Mouse (Mus musculus) cortical plate, adult 2 months (tissue): ENCODE results near the gene Cyp2j12. TPM values are rescaled to one million over a fixed set of nuclear protein-coding genes. Genes with fewer than 3 reads are reported as not detected.

ENCODE experiments used
- H3K27ac ChIP-seq: fragments of 200-500 bp; 2 replicates; pipeline ENCODE4 v1.5.1; 2012; ENCODE audit warnings: low read length, control low read depth, inconsistent platforms; ENCODE audit not compliant: insufficient read depth
- H3K4me1 ChIP-seq: fragments of 200-500 bp; 2 replicates; pipeline ENCODE4 v1.6.1; 2011; ENCODE audit warnings: low read length; ENCODE audit not compliant: control insufficient read depth, insufficient read depth
- H3K4me3 ChIP-seq: fragments of 200-500 bp; 2 replicates; pipeline ENCODE4 v1.5.1; 2011; ENCODE audit warnings: mild to moderate bottlenecking, low read length, control low read depth; ENCODE audit not compliant: insufficient read depth
- CTCF ChIP-seq: fragments of 200-500 bp; IDR thresholded peaks from 2 replicates; pipeline ENCODE4 v1.5.1; 2011; ENCODE audit warnings: mild to moderate bottlenecking, control low read depth, low read length; ENCODE audit not compliant: insufficient read depth; ENCODE audit errors: extremely low read depth
- POLR2A ChIP-seq: fragments of 200-500 bp; IDR thresholded peaks from 2 replicates; pipeline ENCODE4 v1.6.1; 2011; ENCODE audit warnings: mild to moderate bottlenecking, low read length, control low read depth; ENCODE audit not compliant: insufficient read depth; ENCODE audit errors: extremely low read depth
- polyA plus RNA-seq: library from polyadenylated mRNA; depleted of rRNA; stranded (reverse); fragments of >200 nt; gene quantifications from 2 replicates; pipeline ENCODE4 v1.2.3, GENCODE M21; 2012; rRNA removed

The Cyp2j12 gene
- polyA plus RNA-seq, 1 experiment = 6.8 TPM

- TF ChIP-seq CTCF (no peak), POLR2A (no peak)
- Histone ChIP-seq H3K4me3 (no peak overlapping the region), H3K4me1 (no peaks in the 10 kb centered on the region), H3K27ac (no peak overlapping the region)
Measured at GRCm38 (mm10) chr4:96078308-96078707, 62.6 kb downstream of the Cyp2j12 start.

DNA sequence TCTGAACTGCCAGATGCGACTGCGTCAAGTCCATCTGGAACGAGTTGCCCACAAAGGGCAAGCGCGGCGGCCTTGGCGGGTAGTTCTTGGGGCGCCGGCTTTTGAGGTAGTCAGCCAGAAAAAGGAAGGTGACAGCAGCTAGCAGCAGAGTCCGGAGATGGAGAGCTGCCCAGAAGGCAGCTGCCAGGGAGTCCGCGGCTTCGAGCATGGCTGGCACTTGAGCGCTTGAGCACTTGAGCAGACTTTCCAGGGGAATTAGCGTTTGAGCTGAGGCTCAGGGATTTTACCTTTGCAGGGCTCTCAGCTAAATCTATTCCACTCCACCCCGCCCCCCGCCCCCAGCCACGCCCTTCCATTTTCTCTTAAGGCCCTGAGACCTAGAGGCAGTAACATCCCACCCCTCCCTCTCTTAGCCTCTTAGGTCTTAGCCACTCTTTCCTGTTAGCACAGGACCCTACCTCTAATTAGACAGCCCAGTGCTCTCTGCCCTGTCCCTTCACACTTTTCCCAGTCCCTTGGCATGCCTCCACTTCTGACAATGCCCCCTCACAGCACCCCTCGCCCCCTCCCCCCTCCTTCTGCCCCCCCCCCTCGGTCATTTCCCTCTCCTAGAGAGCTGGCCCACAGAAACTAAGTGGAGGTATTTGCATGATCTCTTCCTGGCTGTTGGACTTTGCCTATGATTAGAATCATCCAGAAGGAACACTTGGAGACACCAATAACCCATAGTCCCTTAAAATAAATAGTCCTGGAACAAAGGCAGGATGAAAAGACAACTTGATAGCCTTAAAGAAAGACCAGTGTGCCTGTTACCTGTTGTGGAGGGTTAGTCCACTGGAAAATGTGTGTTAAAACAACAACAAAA, 63.5 kb downstream of the Cyp2j12 start, which contains the start of gene Cyp2j13:
Cyp2j13 (minus strand) TSS at position 286 of the 865 bp plus-strand sequence.
- TF ChIP-seq POLR2A (no peak), CTCF (no peak)
- Histone ChIP-seq H3K27ac (no peak within 1 kb of the TSS), H3K4me1 (no peaks in the 10 kb centered on the region), H3K4me3 (no peak within 1 kb of the TSS)

GRCm38 (mm10) chr4:96062045-96062444, 78.9 kb downstream of the Cyp2j12 start:
- TF ChIP-seq CTCF = no peak
- TF ChIP-seq POLR2A = no peak
- Histone ChIP-seq H3K4me1 (no peaks in the 10 kb centered on the region), H3K4me3 (no peak overlapping the region), H3K27ac (no peak overlapping the region)

DNA sequence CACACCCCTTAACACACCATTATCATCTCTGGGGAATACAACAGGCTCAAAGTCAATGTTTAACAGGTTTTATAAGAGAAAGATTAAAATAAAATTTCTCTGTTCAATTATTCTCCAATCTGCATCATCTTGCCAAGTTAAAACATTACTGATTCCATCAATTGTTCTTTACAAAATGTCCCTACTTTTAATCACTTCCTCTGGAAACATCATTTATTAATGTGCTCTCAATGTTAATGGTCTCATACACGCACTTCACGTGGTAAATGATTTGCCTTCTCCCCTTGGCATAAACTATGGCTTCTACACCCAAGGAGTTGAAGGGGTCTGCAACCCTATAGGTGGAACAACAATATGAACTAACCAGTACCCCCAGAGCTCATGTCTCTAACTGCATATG, 80.8 kb downstream of the Cyp2j12 start:
- Histone ChIP-seq H3K4me3 (no peak overlapping the region), H3K4me1 (no peaks in the 10 kb centered on the region), H3K27ac (no peak overlapping the region)
- TF ChIP-seq CTCF = no peak
- TF ChIP-seq POLR2A = no peak

Other genes starting within 250 kb of the Cyp2j12 start
- gene Hook1, start 173.9 kb downstream of the Cyp2j12 start, polyA plus RNA-seq = 62.8 and 75.6 TPM in 2 replicates
- not detected in 2 replicates for gene Cyp2j13, start 63.6 kb downstream of the Cyp2j12 start, polyA plus RNA-seq
- not detected in 2 replicates for gene Cyp2j7, start 95.5 kb upstream of the Cyp2j12 start, polyA plus RNA-seq
- not detected in 2 replicates for gene Cyp2j11, start 207.5 kb upstream of the Cyp2j12 start, polyA plus RNA-seq